Mouse (Mus musculus) ES-Bruce4 (cell line): ENCODE data around the gene Hcn2. TPM values are rescaled to one million over a fixed set of nuclear protein-coding genes. Genes with fewer than 3 reads are reported as not detected.

Experiments
- H3K27ac ChIP-seq: 2 replicates; pipeline ENCODE4 v1.5.1; 2012; ENCODE audit warnings: low read length, inconsistent platforms; ENCODE audit not compliant: insufficient read depth
- H3K27me3 ChIP-seq: 2 replicates; pipeline ENCODE4 v1.6.1; 2012; ENCODE audit warnings: mild to moderate bottlenecking, low read length, inconsistent platforms; ENCODE audit not compliant: control insufficient read depth, poor library complexity, insufficient read depth, severe bottlenecking
- H3K36me3 ChIP-seq: 2 replicates; pipeline ENCODE4 v1.6.1; 2012; ENCODE audit warnings: inconsistent platforms, mild to moderate bottlenecking, low read length, moderate library complexity; ENCODE audit not compliant: control insufficient read depth, poor library complexity, insufficient read depth, severe bottlenecking
- H3K4me1 ChIP-seq: one replicate; pipeline ENCODE4 v1.8.1; 2011; ENCODE audit warnings: low read length; ENCODE audit not compliant: control insufficient read depth, insufficient read depth
- H3K4me3 ChIP-seq: 2 replicates; pipeline ENCODE4 v1.5.1; 2011; ENCODE audit warnings: low read depth, mild to moderate bottlenecking, low read length
- H3K9ac ChIP-seq: 2 replicates; pipeline ENCODE4 v1.6.1; 2012; ENCODE audit warnings: low read depth, mild to moderate bottlenecking, inconsistent platforms; ENCODE audit not compliant: poor library complexity, severe bottlenecking
- H3K9me3 ChIP-seq: replicated peaks from 2 replicates; pipeline ENCODE4 v1.6.1; 2012; ENCODE audit warnings: mild to moderate bottlenecking, low read length, inconsistent platforms; ENCODE audit not compliant: control insufficient read depth, poor library complexity, insufficient read depth, severe bottlenecking
- CTCF ChIP-seq: IDR thresholded peaks from one replicate; pipeline ENCODE4 v1.8.1; 2011; ENCODE audit warnings: low read depth, low read length
- EP300 ChIP-seq: IDR thresholded peaks from 2 replicates; pipeline ENCODE4 v1.6.1; 2011; ENCODE audit warnings: low read depth, low read length; ENCODE audit not compliant: insufficient read depth
- POLR2A ChIP-seq: IDR thresholded peaks from one replicate; pipeline ENCODE4 v1.8.1; 2011; ENCODE audit warnings: low read length; ENCODE audit not compliant: insufficient read depth
- polyA plus RNA-seq: library from polyadenylated mRNA; stranded (reverse); fragments of >200 nt; gene quantifications from 2 replicates; pipeline ENCODE4 v1.2.4, GENCODE M21; 2011; ENCODE audit warnings: low read depth; ENCODE audit not compliant: missing spikeins, insufficient read depth, insufficient read length

The Hcn2 gene
- polyA plus RNA-seq = 7.3 and 8.4 TPM in 2 replicates

- Histone ChIP-seq H3K4me1 (no peaks in the 10 kb centered on the region), H3K9me3 (no peaks in the 10 kb centered on the region), H3K36me3 (no peaks in the 10 kb centered on the region; the same call in 1 of the 2 replicates), H3K27me3 (no peaks in the 10 kb centered on the region; the same call in 1 of the 2 replicates), H3K9ac (peak within 1 kb of the TSS; percentile 90), H3K27ac (no peak within 1 kb of the TSS), H3K4me3 (peak within 1 kb of the TSS; percentile 71)
- no peak for TF ChIP-seq EP300
- no peak for TF ChIP-seq POLR2A
- TF ChIP-seq CTCF = no peak
Measured at GRCm38 (mm10) chr10:79716254-79716987, at the start of gene Hcn2. Gene Hcn2, plus strand, starts transcription at chr10:79716634.

GRCm38 (mm10) chr10:79668076-79668475 is 48.4 kb upstream of the Hcn2 start:
- no peaks in the 10 kb centered on the region for H3K36me3 ChIP-seq
- no peaks in the 10 kb centered on the region for H3K27me3 ChIP-seq
- H3K4me3 ChIP-seq = no peak overlapping the region
- H3K4me1 ChIP-seq = peaks cover 3% of the 10 kb centered on the region
- no peak overlapping the region for H3K27ac ChIP-seq
- no peaks in the 10 kb centered on the region for H3K9me3 ChIP-seq
- no peak overlapping the region for H3K9ac ChIP-seq
- TF ChIP-seq POLR2A = no peak
- no peak for TF ChIP-seq EP300
- TF ChIP-seq CTCF = no peak

DNA sequence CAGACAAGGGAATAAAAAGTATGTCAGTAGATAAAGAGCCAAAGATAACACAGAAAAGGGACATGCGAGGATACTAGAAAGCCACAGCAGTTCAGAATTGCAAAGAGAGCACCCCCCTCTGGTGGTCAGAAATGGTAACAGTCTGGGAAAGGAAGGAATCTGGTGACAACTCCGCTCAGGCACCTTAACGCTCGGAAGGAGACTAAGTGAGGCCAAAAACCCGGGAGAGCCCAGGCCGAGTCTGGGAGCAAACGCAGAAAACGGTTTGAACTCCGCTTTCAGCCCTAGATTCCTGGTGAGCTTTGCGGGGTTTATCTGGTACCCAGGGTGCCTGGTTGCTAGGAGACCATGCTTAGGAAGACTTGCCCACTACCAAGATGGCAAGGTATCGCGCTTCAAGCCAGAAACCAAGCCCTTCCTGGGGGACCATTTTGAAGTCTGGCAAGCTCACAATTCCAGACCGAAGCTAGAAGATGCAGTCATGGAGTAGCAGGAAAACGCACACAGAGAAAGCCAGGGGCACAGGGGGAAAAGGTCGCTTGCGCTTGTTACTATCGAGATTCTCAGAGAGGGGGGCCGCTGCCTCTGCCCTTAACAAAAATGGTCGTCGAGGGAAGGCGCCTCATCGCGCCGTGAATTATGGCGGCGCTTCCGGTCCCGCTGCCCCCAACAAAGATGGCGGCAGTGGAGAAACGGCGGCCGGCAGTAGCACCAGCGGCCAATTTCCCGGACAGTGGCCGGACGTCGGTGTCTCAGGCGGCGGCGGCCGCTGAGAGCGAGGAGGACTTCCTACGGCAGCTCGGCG is 47.5 kb upstream of the Hcn2 start, which contains the start of gene Tpgs1:
Gene Tpgs1, plus strand, starts transcription at position 599 of the 805 bp plus-strand sequence.
- Histone ChIP-seq H3K4me3 (peak within 1 kb of the TSS; percentile 96), H3K9ac (peak within 1 kb of the TSS; percentile 90), H3K36me3 (no peaks in the 10 kb centered on the region), H3K27ac (peak within 1 kb of the TSS; percentile 68), H3K4me1 (peaks cover 4% of the 10 kb centered on the region), H3K27me3 (no peaks in the 10 kb centered on the region), H3K9me3 (no peaks in the 10 kb centered on the region)
- TF ChIP-seq EP300 (no peak), POLR2A (no peak), CTCF (peak; percentile 35)

DNA sequence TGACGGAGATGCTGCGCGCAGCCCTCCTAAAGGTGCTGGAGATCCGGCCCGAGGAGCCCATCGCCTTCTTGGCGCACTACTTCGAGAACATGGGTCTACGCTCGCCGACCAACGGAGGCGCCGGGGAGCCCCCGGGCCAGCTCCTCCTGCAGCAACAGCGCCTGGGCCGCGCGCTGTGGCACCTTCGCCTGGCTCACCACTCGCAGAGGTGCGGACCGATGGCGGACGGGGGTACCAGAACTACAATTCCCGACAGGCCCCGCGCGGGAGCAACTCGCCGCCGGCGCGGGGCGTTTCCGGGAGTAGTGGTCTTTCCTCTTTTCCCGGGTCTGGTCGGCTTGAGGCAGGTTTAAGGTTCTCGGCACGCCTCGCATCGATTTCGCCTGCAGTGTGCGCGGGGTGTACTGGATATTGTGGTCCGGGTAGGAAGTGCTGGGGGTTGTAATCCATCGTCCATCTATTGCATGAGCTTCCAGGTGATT is 46.8 kb upstream of the Hcn2 start:
- H3K4me3 ChIP-seq = peak overlapping the region; percentile 96
- H3K9me3 ChIP-seq = no peaks in the 10 kb centered on the region
- no peaks in the 10 kb centered on the region for H3K36me3 ChIP-seq
- H3K27ac ChIP-seq = peak overlapping the region; percentile 68
- no peaks in the 10 kb centered on the region for H3K27me3 ChIP-seq
- TF ChIP-seq POLR2A (peak; percentile 85), CTCF (no peak)
- peaks cover 6% of the 10 kb centered on the region for H3K4me1 ChIP-seq
- peak overlapping the region; percentile 90 for H3K9ac ChIP-seq

- Histone ChIP-seq H3K9ac (peak overlapping the region; percentile 90), H3K9me3 (no peaks in the 10 kb centered on the region), H3K27ac (peak overlapping the region; percentile 68), H3K4me3 (peak overlapping the region; percentile 96), H3K36me3 (no peaks in the 10 kb centered on the region), H3K4me1 (peaks cover 6% of the 10 kb centered on the region), H3K27me3 (no peaks in the 10 kb centered on the region)
- no peak for TF ChIP-seq EP300
- TF ChIP-seq POLR2A = peak; percentile 51
Measured at GRCm38 (mm10) chr10:79670071-79670888, 46.2 kb upstream of the Hcn2 start.
